Mouse (Mus musculus) fat pad, adult 2 months (tissue): Measurements from ENCODE around the gene Itgb3.

Experiments
- DNase-seq: peaks from one replicate; pipeline ENCODE4 v3.0.0-alpha.2; 2011; ENCODE audit warnings: low read depth, low spot score; ENCODE audit errors: extremely low read depth

Itgb3 gene

DNA sequence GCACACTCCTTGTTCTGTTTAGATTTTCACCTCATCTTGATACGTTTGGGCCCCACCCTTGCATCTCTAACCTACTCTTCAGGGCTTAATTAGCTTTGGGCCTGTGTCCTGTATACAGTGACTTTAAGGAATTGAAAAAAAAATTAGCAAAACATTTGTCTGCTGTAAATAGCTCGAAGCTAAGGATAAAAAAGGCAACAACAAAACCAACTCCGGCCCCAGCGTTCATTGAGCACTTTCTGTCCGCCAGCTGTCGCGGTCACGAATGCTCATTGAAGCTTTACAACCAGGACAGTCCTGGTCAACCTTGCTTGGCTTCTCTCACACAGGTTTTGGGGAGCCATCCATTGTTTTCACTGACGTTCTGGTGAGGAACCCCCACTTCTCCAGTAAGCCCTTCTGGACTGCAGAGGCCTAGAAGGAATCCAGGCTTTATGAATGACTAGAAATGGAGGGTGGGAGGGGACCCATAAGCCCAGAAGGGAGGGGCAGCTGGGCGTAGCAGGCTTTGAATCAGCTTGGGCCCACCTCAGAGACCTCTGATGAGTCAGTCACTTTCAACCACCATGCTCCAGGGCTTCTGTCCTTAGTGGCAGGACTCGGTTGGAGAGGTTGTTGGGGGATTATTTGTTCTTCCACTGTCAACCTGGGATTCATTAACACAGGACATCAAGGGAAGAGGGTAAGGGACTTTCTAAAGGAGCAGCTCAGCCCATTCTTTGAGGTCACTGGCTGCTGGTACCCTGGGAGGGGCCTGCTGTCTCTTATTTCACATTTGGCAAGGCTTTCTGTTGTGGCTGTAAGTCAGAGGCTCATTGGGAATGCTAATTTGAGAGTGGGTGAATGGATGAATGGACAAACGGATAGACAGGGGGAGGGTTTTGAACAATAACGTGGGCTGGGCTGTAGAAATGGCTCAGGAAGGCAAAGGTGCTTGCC lies 11.6 kb downstream of the Itgb3 start:
- no peak for DNase-seq

DNA sequence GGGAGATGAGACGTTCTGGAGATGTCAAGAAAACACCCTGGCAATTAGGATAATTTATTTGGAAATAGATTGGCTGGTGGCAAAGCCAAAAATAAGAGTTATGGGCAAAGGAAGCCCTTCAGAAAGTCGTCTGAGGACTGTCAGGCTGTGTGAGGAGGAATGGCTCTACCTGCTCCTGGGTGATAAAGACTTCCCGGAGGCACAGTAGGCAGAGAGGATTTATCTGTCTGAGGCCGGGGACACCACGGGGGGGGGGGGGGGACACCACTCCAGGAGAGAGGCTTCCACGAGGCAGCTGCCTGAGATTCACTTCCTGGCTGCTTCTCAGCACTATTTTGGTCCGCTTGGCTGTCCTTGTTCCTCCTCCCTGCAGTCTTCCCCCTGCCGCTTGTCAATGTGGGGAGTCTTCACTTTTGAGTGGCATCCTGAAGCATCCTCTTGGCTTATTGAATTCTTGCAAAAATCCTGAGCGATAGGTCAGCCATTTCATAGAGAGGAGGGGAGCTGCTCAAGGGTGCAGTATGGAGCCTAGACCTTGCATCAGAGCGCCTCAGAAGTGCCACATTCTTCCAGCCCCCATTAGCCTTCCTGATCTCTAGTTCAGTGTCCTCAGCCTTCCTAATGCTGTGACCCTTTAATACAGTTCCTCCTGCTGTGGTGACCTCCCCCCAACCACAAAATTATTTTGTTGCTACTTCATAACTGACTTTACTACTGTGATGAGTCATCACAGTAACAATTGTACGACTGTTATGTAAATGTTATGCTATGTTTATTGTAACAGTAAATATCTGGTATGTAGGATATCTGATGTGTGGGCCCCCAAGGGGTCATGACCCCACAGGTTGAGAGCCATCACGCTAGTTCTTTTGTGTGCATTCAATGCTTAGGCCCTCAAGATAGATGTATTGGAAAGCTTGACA lies 14.5 kb downstream of the Itgb3 start:
- DNase-seq = no peak

DNA sequence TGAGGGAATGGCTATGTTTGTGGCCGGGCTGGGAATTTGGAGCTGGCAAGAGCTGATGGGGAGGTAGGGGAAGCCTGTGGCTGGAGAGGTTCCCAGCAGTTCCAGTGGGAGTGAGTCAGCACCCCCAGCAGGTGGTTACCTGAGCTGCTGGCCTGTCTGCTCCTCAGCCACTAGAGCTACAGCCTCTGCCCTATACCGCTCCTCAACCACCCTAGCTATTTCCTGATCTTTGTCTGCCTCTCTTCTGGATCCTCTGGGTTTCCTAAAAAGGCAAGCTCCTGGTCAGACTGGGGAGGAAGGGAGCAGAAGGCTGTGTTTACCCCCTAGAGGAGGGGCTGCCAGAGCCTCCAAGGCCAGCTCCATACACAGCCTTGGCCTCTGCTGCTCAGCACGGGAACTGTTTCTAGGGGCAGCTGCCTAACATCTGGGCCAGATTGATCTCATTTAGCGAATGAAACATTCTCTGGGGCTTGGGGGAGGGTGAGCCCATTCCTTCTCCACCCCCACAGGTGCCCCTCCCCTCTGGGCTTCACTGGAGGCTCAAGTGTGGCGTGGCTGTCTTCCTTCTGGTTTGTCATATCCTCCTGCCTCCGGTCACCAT lies 17.1 kb downstream of the Itgb3 start:
- no peak for DNase-seq

DNA sequence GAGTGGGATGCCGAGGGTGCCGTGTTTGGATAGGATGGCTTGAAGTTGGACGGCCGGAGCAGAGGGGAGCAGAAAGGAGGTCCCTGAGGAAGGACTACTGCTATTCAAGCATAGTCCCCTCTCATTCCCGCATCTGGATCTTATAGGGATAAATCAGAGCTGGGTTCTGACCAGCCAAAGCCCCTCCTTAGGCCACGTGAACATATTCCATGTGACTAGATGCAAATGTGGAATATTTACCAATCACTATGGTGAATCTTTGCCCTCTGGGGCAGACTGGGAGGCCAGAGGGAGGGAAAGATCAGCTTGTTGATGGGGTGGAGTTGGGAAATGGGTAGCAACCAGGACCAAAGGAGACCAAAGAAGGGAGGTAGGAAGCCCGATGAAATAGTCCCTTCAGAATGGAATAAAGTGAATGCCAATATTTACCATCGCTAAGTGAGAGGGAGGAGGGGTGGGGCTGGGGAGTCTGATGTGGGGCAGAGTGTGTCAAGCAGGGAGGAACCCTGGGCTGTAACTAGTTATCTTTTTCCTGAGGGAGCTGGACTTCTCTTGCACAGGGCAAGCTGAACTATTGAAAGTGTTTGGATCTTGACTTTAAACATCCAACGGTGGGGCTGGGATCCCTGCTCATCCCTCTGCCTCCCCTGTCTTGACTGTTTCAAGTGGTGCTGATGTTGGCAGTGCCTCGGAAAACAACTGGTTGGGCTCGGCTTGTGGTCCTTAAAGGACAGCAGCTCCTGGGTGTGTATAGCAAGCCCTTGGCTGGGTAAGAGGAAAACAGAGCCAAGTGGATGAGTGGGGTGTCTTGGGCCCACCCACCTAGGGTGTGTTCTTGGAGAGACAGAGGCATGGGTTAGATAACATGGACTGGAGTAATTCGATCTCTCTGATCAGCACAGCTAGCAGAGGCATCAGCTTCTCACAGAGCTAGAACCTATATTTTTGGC lies 17.9 kb downstream of the Itgb3 start:
- DNase-seq = no peak

DNA sequence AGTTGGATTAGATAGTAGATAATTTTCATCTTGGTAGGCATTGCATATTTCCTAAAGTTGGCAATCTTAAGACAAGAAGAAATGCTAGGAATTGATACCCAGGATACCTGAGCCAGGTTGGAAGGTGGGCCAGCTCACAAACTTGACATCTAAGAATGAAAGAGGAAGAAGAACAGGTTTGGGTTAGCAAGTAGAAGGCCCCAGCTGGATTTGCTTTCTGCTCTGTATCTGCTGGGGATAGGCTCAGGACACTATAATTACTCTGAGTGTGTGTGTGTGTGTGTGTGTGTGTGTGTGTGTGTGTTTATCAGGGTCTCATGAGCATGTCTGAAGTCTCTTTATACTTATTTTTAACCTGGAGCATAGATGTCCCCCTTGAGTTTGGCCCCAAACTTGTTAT lies 18.8 kb downstream of the Itgb3 start:
- no peak for DNase-seq

DNA sequence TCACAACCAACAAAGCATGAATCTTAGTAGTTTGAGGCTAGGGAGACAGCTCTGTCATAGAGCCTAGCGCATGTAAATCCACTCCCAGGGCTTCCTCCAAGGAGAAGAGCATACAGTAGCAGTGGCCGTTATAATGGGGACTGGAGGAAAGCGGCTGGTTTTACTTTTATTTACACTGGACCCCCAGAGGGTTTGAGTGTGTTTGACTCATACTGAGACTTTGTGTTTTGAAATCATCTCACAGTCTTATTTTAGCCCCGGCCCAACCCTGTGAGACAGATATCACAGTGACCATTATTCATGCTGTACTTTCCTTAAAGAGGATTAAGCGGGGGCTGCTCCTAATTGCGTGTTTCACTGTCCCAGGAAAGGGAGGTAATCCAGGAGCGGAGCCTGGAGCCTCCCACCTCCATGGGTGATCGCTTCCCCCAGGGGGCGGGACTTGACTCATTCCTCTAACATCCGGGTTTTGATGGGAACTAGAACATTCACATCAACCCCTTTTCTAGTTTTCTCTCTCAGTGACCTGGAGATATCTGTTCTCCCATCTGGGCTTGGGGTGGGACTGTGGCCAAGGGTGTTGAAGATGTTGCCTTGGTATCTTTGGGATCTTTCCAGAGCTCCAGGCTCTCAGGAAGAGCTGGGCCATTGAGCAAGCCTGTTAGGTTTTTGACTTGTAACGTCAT lies 20.0 kb downstream of the Itgb3 start:
- DNase-seq = no peak

DNA sequence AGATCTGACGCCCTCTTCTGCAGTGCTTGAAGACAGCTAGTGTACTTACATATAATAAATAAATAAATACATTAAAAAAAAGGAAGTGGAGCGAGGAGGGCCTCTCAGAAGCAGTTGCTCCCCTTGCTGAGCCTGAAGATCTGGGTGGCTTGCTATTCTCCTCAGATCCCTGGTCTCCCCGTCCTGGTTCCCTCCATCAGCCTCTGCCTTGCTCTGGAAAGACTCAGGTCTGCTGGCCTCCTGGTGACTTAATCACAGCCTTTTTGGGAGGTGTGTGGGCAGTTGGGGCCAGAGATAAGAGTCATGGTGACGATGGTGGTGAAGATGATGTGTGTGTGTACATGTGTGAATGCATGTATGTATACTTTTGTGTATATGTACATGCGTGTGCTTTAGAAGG lies 20.8 kb downstream of the Itgb3 start:
- no peak for DNase-seq

DNA sequence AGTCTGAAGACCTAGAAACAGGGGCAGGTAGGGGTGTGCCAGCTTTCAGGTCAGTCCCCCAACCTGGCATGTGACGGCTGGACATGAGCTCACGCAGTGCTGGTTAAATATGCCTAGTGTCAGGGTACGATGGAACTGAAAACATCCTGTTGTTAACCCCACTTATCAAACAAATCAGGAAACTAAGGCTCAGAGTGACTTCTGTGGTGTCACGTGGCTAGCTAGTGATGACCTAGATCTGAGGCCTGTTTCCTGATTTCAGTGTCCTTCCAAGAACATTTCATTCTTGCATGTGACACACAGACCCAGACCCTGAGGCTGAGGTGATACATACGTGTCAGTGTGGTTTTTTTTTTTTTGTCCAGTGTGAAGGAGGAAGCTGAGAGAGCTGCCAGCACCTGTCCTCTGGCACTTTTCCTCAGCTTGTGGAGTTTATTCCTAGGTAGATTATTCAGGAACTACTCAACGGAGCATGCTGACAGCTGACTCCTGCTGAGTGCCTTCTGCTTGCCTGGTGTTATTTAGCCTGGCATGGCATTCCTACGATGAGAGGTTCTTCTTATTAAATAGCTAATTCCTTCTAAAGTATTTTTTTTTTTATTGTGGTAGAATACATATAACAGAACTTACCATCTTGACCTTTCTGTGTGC lies 22.5 kb downstream of the Itgb3 start:
- DNase-seq = no peak

DNA sequence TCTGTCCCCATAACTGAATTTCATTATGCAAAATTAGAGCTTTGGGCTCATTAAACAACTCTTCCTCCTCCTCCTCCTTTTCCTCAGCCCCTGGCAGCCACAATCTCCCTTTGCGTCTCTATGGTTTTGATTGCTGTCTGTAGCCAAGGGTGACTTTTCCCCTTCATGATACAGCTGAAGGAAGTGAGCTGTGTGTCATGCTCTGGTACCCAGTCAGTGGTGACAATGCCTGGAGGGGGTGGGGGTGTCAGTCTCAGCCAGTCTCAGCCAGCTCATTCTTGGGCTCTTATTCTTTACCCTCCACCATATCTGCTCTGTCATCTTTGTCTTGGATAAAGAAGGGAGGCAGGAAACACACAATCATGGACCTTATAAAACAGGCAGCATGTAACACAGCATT lies 23.5 kb downstream of the Itgb3 start:
- DNase-seq = no peak

DNA sequence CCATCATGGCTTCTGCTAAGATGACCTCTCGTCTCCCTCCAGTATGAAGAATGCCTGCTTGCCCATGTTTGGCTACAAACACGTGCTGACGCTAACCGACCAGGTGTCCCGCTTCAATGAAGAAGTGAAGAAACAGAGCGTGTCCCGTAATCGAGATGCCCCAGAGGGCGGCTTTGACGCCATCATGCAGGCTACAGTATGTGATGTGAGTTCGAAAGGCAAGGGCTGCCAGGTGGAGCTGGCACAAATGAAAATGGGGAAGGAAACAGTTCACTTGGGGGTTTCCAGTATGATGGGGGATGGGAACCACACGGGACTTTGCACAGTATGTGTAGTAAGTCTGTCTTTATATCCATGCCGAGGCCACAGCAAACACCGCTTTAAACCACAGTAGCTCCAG lies 29.2 kb downstream of the Itgb3 start:
- DNase-seq = no peak

DNA sequence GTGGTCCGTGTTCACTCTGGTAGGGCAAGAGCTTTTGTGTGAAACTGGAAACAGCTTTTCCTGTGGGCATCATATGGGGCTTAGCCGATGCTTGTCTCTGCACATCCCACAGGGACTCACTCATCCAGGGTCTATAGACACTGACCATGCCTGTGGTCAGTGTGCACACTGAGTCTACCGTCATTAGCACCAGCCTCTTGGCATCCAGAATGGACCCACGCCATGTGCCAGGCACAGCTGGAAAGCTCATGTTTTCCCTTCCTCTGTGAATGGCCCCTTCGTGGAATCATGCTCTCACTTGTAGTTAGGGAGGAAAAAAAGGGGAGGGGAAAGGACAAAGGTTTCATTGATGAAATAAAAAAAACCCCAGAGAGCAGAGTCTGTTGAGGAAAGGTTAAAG lies 30.2 kb downstream of the Itgb3 start:
- DNase-seq = no peak

DNA sequence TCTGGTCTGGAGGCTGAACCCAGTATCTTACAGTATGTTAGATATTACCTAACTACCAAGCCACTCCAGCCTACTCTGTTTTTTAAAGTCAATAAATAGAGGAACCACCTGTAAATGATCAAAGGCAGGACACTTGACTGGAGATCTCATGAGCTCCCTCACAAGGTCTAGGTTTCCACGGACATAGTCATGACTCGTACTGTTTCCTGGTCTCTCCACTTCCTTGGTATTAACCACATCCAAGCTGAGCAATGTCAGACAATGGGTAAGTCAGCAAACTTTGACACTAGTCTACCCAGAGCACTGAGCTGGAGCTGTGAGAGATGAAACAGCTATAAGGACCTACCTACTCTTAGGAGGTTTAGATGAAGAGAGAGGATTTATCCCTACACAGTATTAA lies 31.1 kb downstream of the Itgb3 start:
- DNase-seq = no peak

DNA sequence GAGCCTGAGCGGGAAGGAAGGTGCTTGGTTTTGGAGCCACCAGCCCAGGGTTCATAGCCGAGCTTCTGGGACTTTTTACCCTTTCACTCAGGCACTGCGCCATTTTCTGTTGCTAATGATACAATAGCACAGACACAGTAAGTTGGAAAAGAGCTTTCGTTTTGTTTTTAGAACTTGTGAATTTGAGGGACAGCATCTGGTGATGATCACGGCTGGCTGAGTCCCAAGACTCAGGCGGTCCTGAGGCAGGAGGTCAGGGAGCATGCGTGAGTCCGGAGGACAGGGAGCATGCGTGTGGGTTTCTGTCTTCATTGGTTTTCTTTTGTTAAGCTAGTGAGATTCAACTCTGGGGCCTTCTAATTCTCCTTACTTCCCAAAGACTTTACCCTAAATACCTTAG lies 31.8 kb downstream of the Itgb3 start:
- DNase-seq = no peak

DNA sequence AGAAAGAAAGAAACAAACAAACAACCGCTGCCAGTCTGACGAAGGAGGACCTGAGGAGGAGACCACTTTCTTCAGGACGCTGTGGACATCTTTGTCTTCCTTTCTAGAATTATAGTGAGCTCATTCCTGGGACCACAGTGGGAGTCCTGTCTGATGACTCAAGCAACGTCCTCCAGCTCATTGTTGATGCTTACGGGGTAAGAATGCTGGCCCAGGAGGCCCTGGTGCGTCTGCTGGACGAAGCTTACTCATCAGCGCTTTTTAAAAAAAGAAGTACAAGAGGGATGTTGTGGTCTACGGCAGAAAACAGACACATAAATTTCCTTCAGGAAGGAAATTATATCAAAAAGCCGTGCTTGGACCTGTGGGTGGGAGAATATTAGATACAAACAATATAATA lies 33.1 kb downstream of the Itgb3 start:
- no peak for DNase-seq

DNA sequence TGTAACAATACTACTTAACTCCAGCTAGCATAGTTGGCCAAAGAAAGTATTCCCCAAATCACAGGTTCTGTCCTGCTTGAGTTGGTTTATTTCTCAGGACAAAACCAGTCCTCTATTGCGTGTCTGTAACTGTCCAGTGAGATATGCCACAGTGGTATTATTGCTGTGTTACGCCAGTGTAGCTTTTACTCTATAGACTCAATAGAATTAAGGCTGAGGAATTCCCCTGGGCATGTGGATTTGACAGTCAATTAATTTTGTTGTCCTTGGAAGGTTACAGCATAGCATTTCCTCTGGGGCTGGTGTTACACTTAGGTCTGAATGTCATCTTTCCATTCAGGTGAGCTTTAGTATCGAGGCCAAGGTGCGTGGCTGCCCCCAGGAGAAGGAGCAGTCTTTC lies 35.4 kb downstream of the Itgb3 start:
- peak; percentile 87 for DNase-seq

DNA sequence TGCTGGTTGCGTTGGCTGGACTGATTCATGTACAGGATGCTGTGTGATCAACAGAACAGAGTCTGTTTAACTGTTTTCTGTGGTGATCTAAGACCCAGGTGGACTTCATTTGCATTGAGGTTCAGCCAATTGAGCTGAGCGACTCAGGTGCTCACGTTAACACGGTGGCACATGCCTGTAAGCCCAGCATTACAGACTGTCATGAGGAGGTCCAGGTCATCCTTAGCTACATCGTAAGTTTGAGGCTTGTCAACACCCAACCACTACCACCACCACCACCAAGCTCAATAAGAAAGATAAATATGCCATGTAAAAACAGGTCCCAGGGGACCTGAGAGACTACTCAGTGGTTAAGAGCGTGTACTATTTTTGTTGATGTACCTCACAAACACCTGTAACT lies 37.6 kb downstream of the Itgb3 start:
- DNase-seq = no peak

DNA sequence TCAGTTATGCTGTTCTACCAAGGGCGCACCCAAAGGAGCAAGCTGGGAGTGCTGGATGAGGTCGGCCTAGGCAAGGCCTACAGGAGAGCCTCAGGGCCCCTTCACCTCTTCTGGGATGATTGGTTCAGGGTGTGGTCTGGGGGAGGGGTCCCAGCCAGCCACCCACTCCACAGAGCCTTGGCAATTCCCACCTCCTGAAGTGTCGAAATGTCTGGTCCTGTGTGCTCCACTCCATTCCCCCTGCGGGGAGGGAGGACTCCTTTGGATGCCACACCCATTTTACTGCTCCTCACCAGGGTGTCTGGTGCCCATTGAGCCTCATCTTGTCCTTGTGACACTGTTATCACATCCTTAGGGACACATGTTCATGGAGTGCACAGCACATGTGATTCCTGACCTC lies 38.4 kb downstream of the Itgb3 start:
- DNase-seq = no peak

DNA sequence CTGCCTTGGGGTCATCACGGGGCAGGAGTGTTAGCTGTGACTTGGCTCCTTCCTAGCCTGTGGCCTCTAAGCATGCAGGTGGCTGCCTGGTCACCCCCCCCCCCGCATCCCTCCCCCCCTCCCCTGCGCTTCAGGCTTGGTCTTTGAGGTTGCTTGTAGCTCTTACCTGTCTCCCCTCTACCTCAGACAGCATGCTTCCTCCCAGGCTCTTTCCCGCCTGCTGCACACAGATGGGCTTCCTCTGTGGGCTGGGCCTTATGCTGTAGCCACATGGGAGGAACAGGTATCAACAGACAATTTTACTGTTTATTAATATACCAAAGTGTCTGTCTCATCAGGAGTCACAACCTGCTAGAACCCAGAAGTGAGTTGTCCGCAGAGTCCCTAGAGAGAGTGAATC lies 38.8 kb downstream of the Itgb3 start:
- no peak for DNase-seq

DNA sequence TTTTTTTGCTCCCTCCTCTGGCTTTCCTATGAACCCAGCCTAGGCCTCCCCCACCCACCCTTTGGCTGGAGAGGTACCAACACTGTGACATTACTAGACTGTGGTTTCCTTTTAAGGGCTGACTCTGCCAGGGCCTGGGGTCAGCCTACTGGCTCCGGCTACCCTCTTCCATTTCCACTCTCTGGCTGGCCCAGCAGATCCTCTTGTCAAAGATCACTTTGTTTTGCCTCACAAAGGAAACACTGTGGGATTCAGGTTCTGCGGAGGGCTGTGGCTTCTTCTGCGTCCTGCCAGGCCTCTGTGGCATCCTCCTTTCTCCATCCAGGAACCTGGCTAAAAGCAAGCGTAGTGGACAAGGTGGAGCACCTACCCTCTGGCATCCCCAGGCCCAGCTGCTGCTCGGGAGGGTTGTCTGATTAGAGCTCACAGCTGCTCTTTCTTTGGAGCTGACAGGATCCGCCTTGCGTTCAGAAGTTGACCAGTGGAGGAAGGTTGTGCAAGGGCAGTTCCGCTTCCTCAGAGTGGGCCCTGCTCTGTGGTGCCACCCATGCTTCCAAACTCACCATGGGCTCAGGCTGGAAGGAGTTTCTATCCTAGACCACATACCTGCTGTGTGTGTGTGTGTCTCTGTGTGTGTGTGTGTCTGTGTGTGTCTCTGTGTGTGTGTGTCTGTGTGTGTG lies 39.5 kb downstream of the Itgb3 start:
- DNase-seq = no peak
